Mouse (Mus musculus) heart, postnatal 0 days (tissue): Measurements from ENCODE around the gene Mia. TPM values are rescaled to one million over a fixed set of nuclear protein-coding genes. Genes with fewer than 3 reads are reported as not detected.

Source experiments
- ATAC-seq: fragments of 200-750 bp; cut with Nextera tagmentation; 2 replicates; pipeline ENCODE4 v1.8.0; 2017; ENCODE audit warnings: low read depth, moderate number of reproducible peaks, moderate library complexity; ENCODE audit not compliant: insufficient read depth
- DNase-seq: peaks from one replicate; pipeline ENCODE4 v3.0.0-alpha.2; 2016; ENCODE audit warnings: low spot score
- H3K27ac ChIP-seq: fragments of 300-500 bp; sonication (generic); 2 replicates; pipeline ENCODE4 v1.5.1; 2014; ENCODE audit warnings: low read depth, mild to moderate bottlenecking
- H3K27me3 ChIP-seq: fragments of 300-500 bp; sonication (generic); 2 replicates; pipeline ENCODE4 v1.6.1; 2014; ENCODE audit warnings: low read length, mixed read lengths; ENCODE audit not compliant: control insufficient read depth, insufficient read depth
- H3K36me3 ChIP-seq: fragments of 300-500 bp; sonication (generic); replicated peaks from 2 replicates; pipeline ENCODE4 v1.6.1; 2014; ENCODE audit warnings: low read length, mixed read lengths; ENCODE audit not compliant: control insufficient read depth, insufficient read depth
- H3K4me1 ChIP-seq: fragments of 300-500 bp; sonication (generic); 2 replicates; pipeline ENCODE4 v1.6.1; 2014; ENCODE audit warnings: antibody characterized with exemption; ENCODE audit not compliant: control insufficient read depth, insufficient read depth
- H3K4me2 ChIP-seq: fragments of 300-500 bp; sonication (generic); 2 replicates; pipeline ENCODE4 v1.6.1; 2014; ENCODE audit warnings: low read depth, mild to moderate bottlenecking, low read length, moderate library complexity
- H3K4me3 ChIP-seq: fragments of 300-500 bp; sonication (generic); 2 replicates; pipeline ENCODE4 v1.5.1; 2014; ENCODE audit warnings: low read depth, low read length
- H3K9ac ChIP-seq: fragments of 300-500 bp; sonication (generic); replicated peaks from 2 replicates; pipeline ENCODE4 v1.6.1; 2014; ENCODE audit warnings: low read depth, low read length, mixed read lengths
- H3K9me3 ChIP-seq: fragments of 300-500 bp; sonication (generic); replicated peaks from 2 replicates; pipeline ENCODE4 v1.6.1; 2016; ENCODE audit warnings: low read length; ENCODE audit not compliant: control insufficient read depth
- CTCF ChIP-seq: IDR thresholded peaks from 2 replicates; pipeline ENCODE4 v1.5.1; 2016; ENCODE audit warnings: antibody characterized with exemption, control low read depth, low read depth
- EP300 ChIP-seq: IDR thresholded peaks from 2 replicates; pipeline ENCODE4 v1.6.1; 2016; ENCODE audit warnings: antibody characterized with exemption, low read depth
- WGBS: fragments of 180-500 bp; shearing (Covaris S2); extraction: QIAGEN DNeasy Blood & Tissue Kit; methylation state at CpG from one replicate; pipeline ENCODE4 v1.1.7; 2014; 5-methylcytosine and 5-hydroxymethylcytosine counted together
- polyA plus RNA-seq: library from polyadenylated mRNA; unstranded; fragments of >200 nt; fragmentation: Nextera tagmentation; extraction: Ambion mirVana; gene quantifications from 2 replicates; pipeline ENCODE4 v1.2.1, GENCODE M21; 2015
- total RNA-seq: library from RNA; depleted of rRNA; stranded (reverse); fragments of >200 nt; gene quantifications from 2 replicates; pipeline ENCODE4 v1.2.3, GENCODE M21; 2014; ENCODE audit warnings: low replicate concordance

Gene Mia
- total and polyA plus RNA-seq, 2 experiments from 2014 or later, result 0.25 TPM; not detected in 1

DNA sequence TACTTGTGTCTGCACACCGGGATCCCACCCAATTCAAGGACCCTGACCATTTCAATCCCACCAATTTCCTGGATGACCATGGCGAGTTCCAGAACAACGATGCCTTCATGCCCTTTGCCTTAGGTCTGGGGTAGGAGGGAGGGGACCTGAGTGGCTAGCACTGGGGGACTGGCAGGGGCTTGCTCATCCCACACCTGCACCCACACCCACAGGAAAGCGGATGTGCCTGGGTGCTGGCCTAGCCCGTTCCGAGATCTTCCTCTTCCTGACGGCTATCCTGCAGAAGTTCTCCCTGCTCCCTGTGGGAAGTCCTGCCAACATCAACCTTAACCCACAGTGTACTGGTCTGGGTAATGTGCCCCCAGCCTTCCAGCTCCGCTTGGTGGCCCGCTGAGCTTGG, 22.8 kb downstream of the Mia start:
- ATAC-seq (no peak), DNase-seq (no peak)
- no peaks in the 10 kb centered on the region for H3K27me3 ChIP-seq
- TF ChIP-seq CTCF, result no peak
- TF ChIP-seq EP300, result no peak
- H3K27ac ChIP-seq, result no peak overlapping the region
- peaks cover 26% of the 10 kb centered on the region for H3K36me3 ChIP-seq
- no peaks in the 10 kb centered on the region for H3K9me3 ChIP-seq
- H3K4me3 ChIP-seq, result no peak overlapping the region
- no peak overlapping the region for H3K9ac ChIP-seq
- H3K4me1 ChIP-seq, result peaks cover 5% of the 10 kb centered on the region
- 94% methylated on average over 9 of the region's 9 CpGs for WGBS
- H3K4me2 ChIP-seq, result no peak overlapping the region

DNA sequence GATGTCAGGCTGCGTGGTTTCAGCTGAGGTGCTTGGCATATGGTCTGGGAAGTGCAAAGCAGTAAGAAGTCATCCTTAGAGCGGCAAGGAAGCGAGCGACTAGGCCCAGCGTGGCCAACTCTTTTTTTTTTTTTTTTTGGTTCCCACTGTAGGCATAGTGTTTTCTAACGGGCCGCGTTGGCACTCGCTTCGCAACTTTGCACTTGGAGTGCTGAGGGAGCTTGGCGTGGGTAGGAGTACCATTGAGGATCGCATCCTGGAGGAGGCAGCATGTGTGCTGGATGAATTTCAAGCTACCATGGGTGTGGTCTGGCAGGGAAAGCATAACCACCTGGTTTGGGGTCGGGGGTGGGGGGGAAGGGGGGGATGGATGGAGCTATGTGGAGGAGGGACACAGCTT, 25.0 kb downstream of the Mia start:
- DNase-seq (no peak), ATAC-seq (no peak)
- H3K4me3 ChIP-seq, result no peak overlapping the region
- no peaks in the 10 kb centered on the region for H3K27me3 ChIP-seq
- no peak overlapping the region for H3K9ac ChIP-seq
- H3K9me3 ChIP-seq, result no peaks in the 10 kb centered on the region
- no peak overlapping the region for H3K4me2 ChIP-seq
- H3K36me3 ChIP-seq, result peaks cover 26% of the 10 kb centered on the region
- no peak for TF ChIP-seq EP300
- TF ChIP-seq CTCF, result no peak
- no peak overlapping the region for H3K27ac ChIP-seq
- no peaks in the 10 kb centered on the region for H3K4me1 ChIP-seq
- 69% methylated on average over 13 of the region's 13 CpGs for WGBS

DNA sequence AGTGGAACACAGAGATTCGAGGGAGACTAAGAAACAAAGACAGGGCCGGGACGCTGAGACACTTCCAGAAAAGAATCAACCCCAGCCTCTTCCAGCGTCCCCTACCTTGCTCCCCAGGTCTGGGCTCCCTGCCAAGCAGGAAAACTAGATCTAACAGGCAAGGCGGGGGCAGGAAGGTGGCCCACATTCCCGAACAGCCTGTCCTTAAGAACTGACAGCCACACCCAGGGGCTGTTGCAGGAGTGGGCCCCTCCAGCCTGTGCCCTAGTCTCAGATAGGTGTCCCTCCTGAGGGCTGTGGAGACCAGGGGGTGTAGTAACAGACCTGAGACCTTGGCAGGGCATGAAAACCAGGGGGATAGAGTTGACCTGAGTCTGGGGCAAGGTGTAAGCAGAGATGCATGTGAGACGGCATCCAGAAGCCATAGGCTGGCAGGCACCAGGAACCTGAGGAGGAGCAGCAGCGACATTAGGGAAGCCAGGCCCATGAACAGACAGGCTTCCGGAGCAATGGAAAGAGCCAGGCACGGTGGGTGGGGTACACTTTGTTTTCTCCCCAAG, 27.7 kb downstream of the Mia start, which contains the start of gene Cyp2t4:
Gene Cyp2t4, plus strand, starts transcription at position 510 of the 560 bp plus-strand sequence.
- WGBS, result 49% methylated on average over 10 of the region's 10 CpGs

DNA sequence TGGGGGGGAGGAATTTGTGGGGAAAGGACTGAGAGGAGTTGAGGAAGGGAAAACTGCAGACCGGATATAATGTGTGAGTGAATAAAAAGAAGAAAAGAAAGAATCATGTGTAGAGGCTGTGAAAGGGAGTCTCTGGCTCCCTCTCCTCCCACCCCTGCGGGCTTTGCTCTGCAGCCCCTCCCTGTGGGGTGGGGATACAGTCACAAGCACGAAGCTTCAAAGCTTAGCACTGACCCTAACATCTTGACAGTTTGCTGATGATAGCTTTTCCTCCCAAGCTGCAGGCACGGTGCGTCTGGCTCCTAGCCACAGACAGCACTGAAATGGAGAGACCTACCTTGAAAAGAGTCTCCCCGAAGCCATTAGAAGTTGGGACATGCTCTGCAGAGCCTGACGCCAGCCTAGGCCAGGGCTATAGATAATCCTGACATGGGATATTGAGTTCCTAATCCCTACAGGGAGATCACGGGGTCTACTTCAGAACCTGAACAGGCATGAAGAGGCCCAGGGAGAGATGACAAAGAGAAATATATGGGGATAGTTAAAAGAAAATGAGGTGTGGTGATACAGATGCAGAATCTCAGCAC, 44.5 kb downstream of the Mia start:
- H3K27ac ChIP-seq, result no peak overlapping the region
- TF ChIP-seq EP300 (no peak), CTCF (no peak)
- H3K4me3 ChIP-seq, result no peak overlapping the region
- no peak overlapping the region for H3K9ac ChIP-seq
- WGBS, result 49% methylated on average over 8 of the region's 8 CpGs
- H3K9me3 ChIP-seq, result no peaks in the 10 kb centered on the region
- H3K36me3 ChIP-seq, result no peaks in the 10 kb centered on the region
- no peaks in the 10 kb centered on the region for H3K4me1 ChIP-seq
- no peak for ATAC-seq
- no peak for DNase-seq
- no peaks in the 10 kb centered on the region for H3K27me3 ChIP-seq
- H3K4me2 ChIP-seq, result no peak overlapping the region

More for the DNA sequence above, 27.7 kb downstream of the Mia start, which contains the start of gene Cyp2t4:
- H3K27ac ChIP-seq, result no peak within 1 kb of the TSS
- no peak for TF ChIP-seq CTCF
- TF ChIP-seq EP300, result no peak
- no peak within 1 kb of the TSS for H3K9ac ChIP-seq
- H3K4me3 ChIP-seq, result no peak within 1 kb of the TSS
- H3K27me3 ChIP-seq, result no peaks in the 10 kb centered on the region
- ATAC-seq, result peak; percentile 49; the same call in 1 of the 2 replicates
- no peak within 1 kb of the TSS for H3K4me2 ChIP-seq
- no peaks in the 10 kb centered on the region for H3K4me1 ChIP-seq
- no peak for DNase-seq
- peaks cover 12% of the 10 kb centered on the region for H3K36me3 ChIP-seq
- H3K9me3 ChIP-seq, result no peaks in the 10 kb centered on the region

DNA sequence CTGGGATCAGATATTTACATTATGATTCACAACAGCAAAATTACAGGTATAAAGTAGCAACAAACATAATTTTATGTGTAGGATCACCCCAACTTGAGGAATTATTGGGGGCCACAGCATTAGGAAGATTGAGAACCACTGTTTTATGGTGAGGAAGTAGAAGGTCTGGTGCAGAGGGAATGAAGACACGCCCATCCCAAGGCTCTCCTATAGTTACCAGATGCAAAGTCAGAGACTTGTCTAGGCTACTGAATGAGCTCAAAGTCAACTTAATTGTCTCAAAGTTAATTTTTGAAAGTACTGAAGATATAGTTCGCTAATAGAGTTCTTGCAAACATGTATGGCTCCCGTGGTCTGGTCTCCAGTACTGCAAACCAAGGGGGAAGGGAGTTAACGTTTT, 47.2 kb downstream of the Mia start:
- 76% methylated on average over 4 of the region's 4 CpGs for WGBS
- no peak overlapping the region for H3K9ac ChIP-seq
- no peaks in the 10 kb centered on the region for H3K27me3 ChIP-seq
- H3K4me3 ChIP-seq, result no peak overlapping the region
- no peaks in the 10 kb centered on the region for H3K36me3 ChIP-seq
- no peak overlapping the region for H3K4me2 ChIP-seq
- no peaks in the 10 kb centered on the region for H3K4me1 ChIP-seq
- ATAC-seq (no peak), DNase-seq (no peak)
- no peaks in the 10 kb centered on the region for H3K9me3 ChIP-seq
- no peak for TF ChIP-seq CTCF
- no peak for TF ChIP-seq EP300
- no peak overlapping the region for H3K27ac ChIP-seq
